Mouse (Mus musculus) splenic B cell, adult 2 months (primary cell): ENCODE measurements around the gene Scnn1g.

ENCODE experiments used
- DNase-seq: peaks from one replicate; pipeline ENCODE4 v3.0.0-alpha.2; 2011; ENCODE audit warnings: low read depth, low spot score
- H3K27me3 ChIP-seq: 2 replicates; pipeline ENCODE4 v1.6.1; 2012; ENCODE audit warnings: mild to moderate bottlenecking, low read length, moderate library complexity, mixed read lengths; ENCODE audit not compliant: control insufficient read depth, poor library complexity, insufficient read depth, severe bottlenecking
- H3K36me3 ChIP-seq: 2 replicates; pipeline ENCODE4 v1.6.1; 2012; ENCODE audit warnings: mild to moderate bottlenecking, low read length, moderate library complexity, mixed read lengths; ENCODE audit not compliant: control insufficient read depth, poor library complexity, insufficient read depth, severe bottlenecking

Scnn1g gene

GRCm38 (mm10) chr7:121730225-121730624, 4.1 kb upstream of the Scnn1g start:
- Histone ChIP-seq H3K36me3 (no peaks in the 10 kb centered on the region), H3K27me3 (no peaks in the 10 kb centered on the region)
- peak; percentile 26 for DNase-seq

DNA sequence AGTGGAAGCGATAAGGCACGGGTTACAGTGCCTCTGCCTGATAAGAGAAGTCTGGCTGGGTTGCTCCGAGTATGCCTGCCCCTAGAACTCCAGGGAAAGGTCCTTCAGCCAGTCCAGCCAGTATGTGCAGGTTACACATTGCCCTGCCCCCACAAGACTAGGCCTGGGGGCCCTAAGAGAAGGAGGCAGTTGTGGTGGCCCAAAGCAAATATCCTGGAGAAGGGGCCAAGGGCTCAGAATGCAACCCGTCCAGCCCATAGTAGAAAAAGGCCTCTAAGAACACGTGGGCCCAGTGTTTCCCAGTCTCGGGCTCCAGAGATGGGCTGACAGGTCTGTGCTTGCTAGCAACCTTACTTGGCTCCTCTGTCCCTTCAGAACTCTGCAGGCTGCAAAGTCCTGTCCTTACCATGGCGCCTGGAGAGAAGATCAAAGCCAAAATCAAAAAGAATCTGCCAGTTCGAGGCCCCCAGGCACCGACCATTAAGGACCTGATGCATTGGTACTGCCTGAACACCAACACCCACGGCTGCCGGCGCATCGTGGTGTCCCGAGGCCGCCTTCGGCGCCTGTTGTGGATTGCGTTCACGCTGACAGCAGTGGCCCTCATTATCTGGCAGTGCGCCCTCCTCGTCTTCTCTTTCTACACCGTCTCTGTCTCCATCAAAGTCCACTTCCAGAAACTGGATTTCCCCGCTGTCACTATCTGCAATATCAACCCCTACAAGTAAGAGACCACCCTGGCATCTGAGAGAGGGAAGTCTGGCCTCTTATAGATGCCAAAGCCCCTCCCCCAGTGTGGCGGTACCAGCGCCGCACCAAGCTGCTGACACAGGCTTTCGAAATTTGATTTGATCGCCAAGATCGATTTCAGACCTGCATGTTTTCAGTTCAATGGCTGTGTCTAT, 3.5 kb downstream of the Scnn1g start:
- H3K27me3 ChIP-seq, result no peaks in the 10 kb centered on the region
- H3K36me3 ChIP-seq, result no peaks in the 10 kb centered on the region
- no peak for DNase-seq

GRCm38 (mm10) chr7:121750244-121750643, 16.0 kb downstream of the Scnn1g start:
- H3K36me3 ChIP-seq, result no peaks in the 10 kb centered on the region
- no peak for DNase-seq

GRCm38 (mm10) chr7:121754748-121755147, 20.5 kb downstream of the Scnn1g start:
- H3K36me3 ChIP-seq, result no peaks in the 10 kb centered on the region
- no peak for DNase-seq

More at GRCm38 (mm10) chr7:121750244-121750643, 16.0 kb downstream of the Scnn1g start:
- H3K27me3 ChIP-seq, result no peaks in the 10 kb centered on the region

DNA sequence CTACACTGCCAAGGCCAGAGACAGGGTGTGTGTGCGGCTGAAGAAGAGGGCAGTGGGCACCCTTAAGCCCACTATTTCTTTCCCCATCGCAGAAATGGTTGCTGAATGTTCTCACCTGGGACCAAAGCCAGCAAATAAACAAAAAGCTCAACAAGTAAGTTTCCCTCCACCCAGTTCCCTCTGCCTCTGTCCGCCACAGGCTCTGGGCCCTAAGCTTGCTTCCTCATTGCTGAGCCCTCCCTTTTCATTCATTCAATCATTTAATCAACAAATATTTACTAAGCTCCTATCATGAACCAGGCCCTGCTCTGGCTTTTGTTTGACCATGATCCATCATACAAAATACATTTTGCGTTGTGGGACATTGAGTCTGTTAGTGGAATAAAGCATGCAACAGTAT, 29.0 kb downstream of the Scnn1g start:
- no peak for DNase-seq
- Histone ChIP-seq H3K36me3 (no peaks in the 10 kb centered on the region), H3K27me3 (no peaks in the 10 kb centered on the region)

More at GRCm38 (mm10) chr7:121754748-121755147, 20.5 kb downstream of the Scnn1g start:
- H3K27me3 ChIP-seq, result no peaks in the 10 kb centered on the region

DNA sequence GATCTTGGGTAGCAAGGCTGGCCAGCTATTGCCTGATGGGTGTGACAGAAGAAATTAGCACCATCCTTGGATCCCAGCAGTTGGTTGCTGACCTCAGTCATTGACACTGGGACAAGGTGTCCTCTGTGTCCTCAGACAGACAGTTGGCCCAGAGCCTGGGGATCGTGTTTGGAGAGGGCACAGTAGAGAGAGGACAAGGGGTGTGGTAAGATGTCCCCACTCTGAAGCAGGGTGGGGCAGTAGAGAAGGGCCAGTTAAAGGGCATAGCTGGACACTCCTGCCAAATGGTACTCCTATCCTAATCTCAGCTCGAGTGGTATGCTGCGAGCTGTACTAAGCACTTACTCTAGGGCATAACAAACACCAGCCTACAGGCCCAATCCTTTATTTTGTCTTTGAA, 33.6 kb downstream of the Scnn1g start:
- no peak for DNase-seq
- H3K36me3 ChIP-seq, result no peaks in the 10 kb centered on the region
- no peaks in the 10 kb centered on the region for H3K27me3 ChIP-seq

DNA sequence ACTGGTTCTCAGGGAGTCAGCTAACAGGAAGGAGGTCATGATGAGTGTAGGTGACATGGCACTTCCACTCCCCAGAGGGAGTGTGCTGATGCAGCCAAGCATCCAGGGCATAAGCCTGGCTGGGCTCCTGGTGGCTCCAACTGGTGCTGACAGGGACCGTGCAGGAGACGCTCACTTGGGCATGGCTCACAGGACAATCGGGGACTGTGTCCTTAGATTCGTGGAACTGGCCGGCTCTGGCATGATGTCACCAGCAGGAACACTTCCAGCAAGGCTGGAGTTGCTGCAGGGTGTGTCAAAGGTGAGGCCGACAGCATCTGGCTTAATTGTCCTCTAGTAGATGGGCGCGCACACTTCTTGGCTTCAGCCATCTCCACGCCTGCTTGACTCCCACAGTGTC, 34.7 kb downstream of the Scnn1g start:
- no peaks in the 10 kb centered on the region for H3K36me3 ChIP-seq
- DNase-seq, result no peak
- H3K27me3 ChIP-seq, result no peaks in the 10 kb centered on the region

- DNase-seq, result no peak
- no peaks in the 10 kb centered on the region for H3K27me3 ChIP-seq
- H3K36me3 ChIP-seq, result no peaks in the 10 kb centered on the region
Observed at GRCm38 (mm10) chr7:121778553-121778952, 44.3 kb downstream of the Scnn1g start.

- no peaks in the 10 kb centered on the region for H3K27me3 ChIP-seq
- DNase-seq, result no peak
- no peaks in the 10 kb centered on the region for H3K36me3 ChIP-seq
Observed at GRCm38 (mm10) chr7:121778980-121779379, 44.7 kb downstream of the Scnn1g start.

- DNase-seq, result no peak
- Histone ChIP-seq H3K27me3 (no peaks in the 10 kb centered on the region), H3K36me3 (no peaks in the 10 kb centered on the region)
Observed at GRCm38 (mm10) chr7:121779409-121779808, 45.1 kb downstream of the Scnn1g start.

DNA sequence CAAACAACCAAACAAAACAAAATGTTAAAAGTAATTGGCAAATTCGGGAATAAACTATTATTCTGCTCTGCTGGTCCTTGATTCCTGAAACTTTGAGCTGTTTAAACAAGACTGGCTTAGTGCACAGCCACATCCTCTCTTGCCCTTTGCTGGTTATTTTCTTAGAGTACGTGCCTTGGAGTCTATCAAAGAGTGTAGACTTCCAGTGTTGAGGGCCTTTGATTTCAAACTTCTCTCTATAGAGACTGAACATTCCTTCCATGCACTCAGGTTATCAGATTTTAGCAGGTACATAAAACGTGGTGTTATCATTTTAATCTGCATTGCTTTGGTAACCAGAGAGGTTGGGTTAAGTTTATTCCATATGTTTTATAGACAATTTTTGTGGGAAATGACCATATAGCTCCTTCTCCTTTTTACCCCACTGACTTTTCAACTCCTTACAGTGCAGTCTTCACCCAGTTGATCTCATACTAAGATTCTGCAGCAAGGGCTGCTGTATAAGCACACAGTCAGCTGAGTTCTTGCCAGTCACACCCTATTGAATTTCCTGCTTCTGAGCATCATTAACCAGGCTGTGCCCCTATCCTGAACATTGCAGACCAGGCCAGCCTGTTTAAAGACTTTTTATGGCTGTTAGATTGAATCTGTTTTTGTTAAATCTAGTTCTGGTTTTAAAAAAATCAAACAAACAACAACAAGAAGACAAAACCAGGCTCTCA, 48.1 kb downstream of the Scnn1g start:
- no peaks in the 10 kb centered on the region for H3K36me3 ChIP-seq
- H3K27me3 ChIP-seq, result no peaks in the 10 kb centered on the region
- no peak for DNase-seq

DNA sequence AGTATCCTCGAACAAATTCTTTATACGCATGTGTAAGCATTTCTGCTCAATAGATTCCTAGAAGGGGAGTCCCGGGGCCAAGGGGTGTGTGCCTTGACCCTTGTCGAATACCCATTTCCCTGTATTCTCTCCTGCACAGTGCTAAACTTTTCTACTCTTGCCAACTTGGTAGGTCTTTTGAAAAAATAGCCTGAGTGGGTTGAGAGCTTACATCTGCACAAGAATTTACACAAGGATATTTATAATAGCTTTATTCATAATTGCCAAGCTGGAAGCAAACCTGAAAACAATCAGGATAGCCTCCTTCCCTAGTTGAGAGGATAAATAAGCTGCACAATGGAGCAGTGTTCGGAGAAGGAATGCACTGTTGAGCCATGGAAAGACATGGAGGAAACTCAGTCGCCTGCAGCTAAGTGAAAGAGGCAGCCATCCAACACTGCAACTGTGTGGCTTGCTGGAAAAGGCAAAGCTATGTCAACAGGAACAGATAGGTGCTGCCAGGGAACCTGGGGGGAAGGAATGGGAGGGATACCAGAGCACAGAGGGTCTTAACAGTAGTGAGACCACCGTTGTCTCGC, 51.5 kb downstream of the Scnn1g start:
- Histone ChIP-seq H3K27me3 (no peaks in the 10 kb centered on the region), H3K36me3 (no peaks in the 10 kb centered on the region)
- DNase-seq, result no peak

DNA sequence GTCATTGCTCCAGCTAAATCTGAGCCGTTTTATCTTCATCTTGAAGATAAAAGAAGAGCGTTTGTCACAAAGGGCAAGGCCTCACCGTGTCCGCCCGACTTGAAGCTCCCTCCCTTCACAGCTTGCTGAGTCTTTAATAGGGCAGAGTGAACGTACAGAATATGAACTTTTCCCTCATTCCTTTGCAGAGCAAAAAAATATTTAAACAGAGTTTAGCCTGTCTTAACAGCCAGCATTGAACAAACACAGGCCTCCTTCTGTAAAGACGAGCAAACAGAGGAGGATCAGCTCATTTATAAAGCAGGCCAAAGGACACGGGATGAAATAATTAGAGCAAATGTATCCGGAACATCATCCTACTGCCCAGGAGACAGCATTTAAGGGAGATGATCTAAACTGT, 63.5 kb downstream of the Scnn1g start:
- Histone ChIP-seq H3K36me3 (no peaks in the 10 kb centered on the region), H3K27me3 (no peaks in the 10 kb centered on the region)
- no peak for DNase-seq

- H3K36me3 ChIP-seq, result no peaks in the 10 kb centered on the region
- DNase-seq, result no peak
- no peaks in the 10 kb centered on the region for H3K27me3 ChIP-seq
Observed at GRCm38 (mm10) chr7:121802471-121802870, 68.2 kb downstream of the Scnn1g start.

GRCm38 (mm10) chr7:121803011-121803410, 68.7 kb downstream of the Scnn1g start:
- Histone ChIP-seq H3K27me3 (no peaks in the 10 kb centered on the region), H3K36me3 (no peaks in the 10 kb centered on the region)
- DNase-seq, result no peak
